Mouse (Mus musculus) kidney, embryonic 16.5 days (tissue): ENCODE measurements around the gene Map3k4. TPM values are rescaled to one million over a fixed set of nuclear protein-coding genes. Genes with fewer than 3 reads are reported as not detected.

Experiments used
- ATAC-seq: fragments of 200-750 bp; cut with Nextera tagmentation; 2 replicates; pipeline ENCODE4 v1.8.0; 2017; ENCODE audit warnings: moderate TSS enrichment; ENCODE audit not compliant: low FRiP score, low TSS enrichment
- H3K27ac ChIP-seq: fragments of 300-500 bp; sonication (generic); 2 replicates; pipeline ENCODE4 v1.5.1; 2014; ENCODE audit warnings: low read length
- H3K27me3 ChIP-seq: fragments of 300-500 bp; sonication (generic); 2 replicates; pipeline ENCODE4 v1.6.1; 2014; ENCODE audit warnings: low read length, control low read depth, mixed read lengths; ENCODE audit not compliant: insufficient read depth
- H3K36me3 ChIP-seq: fragments of 300-500 bp; sonication (generic); 2 replicates; pipeline ENCODE4 v1.6.1; 2014; ENCODE audit warnings: low read length, control low read depth, mixed read lengths; ENCODE audit not compliant: insufficient read depth
- H3K4me1 ChIP-seq: fragments of 300-500 bp; sonication (generic); 2 replicates; pipeline ENCODE4 v1.6.1; 2014; ENCODE audit warnings: low read length, control low read depth, mixed read lengths; ENCODE audit not compliant: insufficient read depth
- H3K4me2 ChIP-seq: fragments of 300-500 bp; sonication (generic); replicated peaks from 2 replicates; pipeline ENCODE4 v1.6.1; 2014; ENCODE audit warnings: low read depth, low read length
- H3K4me3 ChIP-seq: fragments of 300-500 bp; sonication (generic); 2 replicates; pipeline ENCODE4 v1.5.1; 2014; ENCODE audit warnings: mild to moderate bottlenecking, low read length
- H3K9ac ChIP-seq: fragments of 300-500 bp; sonication (generic); replicated peaks from 2 replicates; pipeline ENCODE4 v1.6.1; 2014; ENCODE audit warnings: low read length
- H3K9me3 ChIP-seq: fragments of 300-500 bp; sonication (generic); 2 replicates; pipeline ENCODE4 v1.6.1; 2016; ENCODE audit warnings: low read length, control low read depth
- WGBS: fragments of 180-500 bp; shearing (Covaris S2); extraction: QIAGEN DNeasy Blood & Tissue Kit; methylation state at CpG from one replicate; pipeline ENCODE4 v1.1.7; 2014; 5-methylcytosine and 5-hydroxymethylcytosine counted together
- polyA plus RNA-seq: library from polyadenylated mRNA; unstranded; fragments of >200 nt; fragmentation: Nextera tagmentation; extraction: Ambion mirVana; gene quantifications from 2 replicates; pipeline ENCODE4 v1.2.1, GENCODE M21; 2015

The Map3k4 gene
- polyA plus RNA-seq, 1 experiment from 2014 or later, result 36.0 TPM

- Histone ChIP-seq H3K9ac (no peak overlapping the region), H3K4me2 (no peak overlapping the region), H3K36me3 (peaks cover 2% of the 10 kb centered on the region; the same call in 1 of the 2 replicates), H3K27ac (no peak overlapping the region), H3K4me1 (peaks cover 2% of the 10 kb centered on the region; the same call in 1 of the 2 replicates), H3K27me3 (no peaks in the 10 kb centered on the region), H3K9me3 (no peaks in the 10 kb centered on the region), H3K4me3 (no peak overlapping the region)
- 49% methylated on average over 1 of the region's 1 CpGs for WGBS
- no peak for ATAC-seq
Observed at GRCm38 (mm10) chr17:12187782-12188181, 130.8 kb downstream of the Map3k4 start.

GRCm38 (mm10) chr17:12186341-12186740 lies 132.3 kb downstream of the Map3k4 start:
- 65% methylated on average over 3 of the region's 3 CpGs for WGBS
- Histone ChIP-seq H3K36me3 (peaks cover 2% of the 10 kb centered on the region; the same call in 1 of the 2 replicates), H3K27ac (no peak overlapping the region), H3K9ac (no peak overlapping the region), H3K9me3 (no peaks in the 10 kb centered on the region), H3K4me3 (no peak overlapping the region), H3K4me2 (no peak overlapping the region), H3K4me1 (peaks cover 2% of the 10 kb centered on the region; the same call in 1 of the 2 replicates), H3K27me3 (no peaks in the 10 kb centered on the region)
- no peak for ATAC-seq

GRCm38 (mm10) chr17:12185855-12186254 lies 132.7 kb downstream of the Map3k4 start:
- Histone ChIP-seq H3K27me3 (no peaks in the 10 kb centered on the region), H3K27ac (no peak overlapping the region), H3K9me3 (no peaks in the 10 kb centered on the region), H3K4me2 (no peak overlapping the region), H3K36me3 (peaks cover 2% of the 10 kb centered on the region; the same call in 1 of the 2 replicates), H3K9ac (no peak overlapping the region), H3K4me1 (peaks cover 2% of the 10 kb centered on the region; the same call in 1 of the 2 replicates), H3K4me3 (no peak overlapping the region)
- WGBS, result 87% methylated on average over 4 of the region's 4 CpGs
- no peak for ATAC-seq

- Histone ChIP-seq H3K9ac (no peak overlapping the region), H3K27me3 (no peaks in the 10 kb centered on the region), H3K36me3 (peaks cover 2% of the 10 kb centered on the region; the same call in 1 of the 2 replicates), H3K9me3 (no peaks in the 10 kb centered on the region), H3K27ac (no peak overlapping the region), H3K4me3 (no peak overlapping the region), H3K4me2 (no peak overlapping the region), H3K4me1 (peaks cover 2% of the 10 kb centered on the region; the same call in 1 of the 2 replicates)
- 56% methylated on average over 8 of the region's 8 CpGs for WGBS
- no peak for ATAC-seq
Observed at GRCm38 (mm10) chr17:12184283-12184682, 134.3 kb downstream of the Map3k4 start.

- ATAC-seq, result no peak
- 57% methylated on average over 5 of the region's 5 CpGs for WGBS
Observed at GRCm38 (mm10) chr17:12182702-12183485, 135.7 kb downstream of the Map3k4 start.

GRCm38 (mm10) chr17:12179766-12180165 lies 138.8 kb downstream of the Map3k4 start:
- H3K4me2 ChIP-seq, result no peak overlapping the region
- peaks cover 4% of the 10 kb centered on the region for H3K36me3 ChIP-seq
- H3K9me3 ChIP-seq, result peaks cover 10% of the 10 kb centered on the region; the same call in 1 of the 2 replicates
- no peaks in the 10 kb centered on the region for H3K27me3 ChIP-seq
- H3K4me1 ChIP-seq, result peaks cover 7% of the 10 kb centered on the region; the same call in 1 of the 2 replicates
- H3K27ac ChIP-seq, result no peak overlapping the region
- WGBS, result 82% methylated on average over 2 of the region's 2 CpGs
- H3K4me3 ChIP-seq, result no peak overlapping the region
- ATAC-seq, result no peak
- H3K9ac ChIP-seq, result no peak overlapping the region

More at GRCm38 (mm10) chr17:12182702-12183485, 135.7 kb downstream of the Map3k4 start:
- Histone ChIP-seq H3K4me1 (peaks cover 9% of the 10 kb centered on the region; the same call in 1 of the 2 replicates), H3K9ac (no peak overlapping the region), H3K4me3 (no peak overlapping the region), H3K27me3 (no peaks in the 10 kb centered on the region), H3K4me2 (no peak overlapping the region), H3K36me3 (no peaks in the 10 kb centered on the region), H3K9me3 (no peaks in the 10 kb centered on the region), H3K27ac (no peak overlapping the region)

GRCm38 (mm10) chr17:12179339-12179738 lies 139.3 kb downstream of the Map3k4 start:
- H3K36me3 ChIP-seq, result peaks cover 4% of the 10 kb centered on the region
- 74% methylated on average over 7 of the region's 7 CpGs for WGBS
- H3K9me3 ChIP-seq, result peaks cover 10% of the 10 kb centered on the region; the same call in 1 of the 2 replicates
- H3K4me1 ChIP-seq, result peaks cover 7% of the 10 kb centered on the region; the same call in 1 of the 2 replicates
- H3K4me3 ChIP-seq, result no peak overlapping the region
- H3K9ac ChIP-seq, result no peak overlapping the region
- no peaks in the 10 kb centered on the region for H3K27me3 ChIP-seq
- no peak overlapping the region for H3K4me2 ChIP-seq
- no peak for ATAC-seq
- H3K27ac ChIP-seq, result no peak overlapping the region

Other genes starting within 250 kb of the Map3k4 start
- gene Agpat4, start 200.1 kb downstream of the Map3k4 start, polyA plus RNA-seq, result 38.3 and 39.8 TPM in 2 replicates
- gene Plg, start 59.8 kb upstream of the Map3k4 start, polyA plus RNA-seq, result 0.75 and 1.0 TPM in 2 replicates
- gene Slc22a3, start 188.9 kb upstream of the Map3k4 start, polyA plus RNA-seq, result 1.0 and 1.2 TPM in 2 replicates